Mouse (Mus musculus) hindbrain, embryonic 13.5 days (tissue): Measurements from ENCODE around the gene Acr. TPM values are rescaled to one million over a fixed set of nuclear protein-coding genes. Genes with fewer than 3 reads are reported as not detected.

Experiments
- ATAC-seq: fragments of 200-750 bp; cut with Nextera tagmentation; 2 replicates; pipeline ENCODE4 v1.8.0; 2017; ENCODE audit warnings: moderate TSS enrichment; ENCODE audit not compliant: low FRiP score
- H3K27ac ChIP-seq: fragments of 300-500 bp; sonication (generic); 2 replicates; pipeline ENCODE4 v1.5.1; 2015; ENCODE audit warnings: inconsistent platforms, mild to moderate bottlenecking, moderate library complexity
- H3K27me3 ChIP-seq: fragments of 300-500 bp; sonication (generic); 2 replicates; pipeline ENCODE4 v1.6.1; 2015; ENCODE audit warnings: mild to moderate bottlenecking, inconsistent platforms
- H3K36me3 ChIP-seq: fragments of 300-500 bp; sonication (generic); 2 replicates; pipeline ENCODE4 v1.6.1; 2015; ENCODE audit warnings: mild to moderate bottlenecking, inconsistent platforms
- H3K4me1 ChIP-seq: fragments of 300-500 bp; sonication (generic); replicated peaks from 2 replicates; pipeline ENCODE4 v1.6.1; 2015; ENCODE audit warnings: inconsistent platforms
- H3K4me2 ChIP-seq: fragments of 300-500 bp; sonication (generic); 2 replicates; pipeline ENCODE4 v1.6.1; 2015; ENCODE audit warnings: inconsistent platforms, mild to moderate bottlenecking, moderate library complexity
- H3K4me3 ChIP-seq: fragments of 300-500 bp; sonication (generic); 2 replicates; pipeline ENCODE4 v1.5.1; 2015; ENCODE audit warnings: mild to moderate bottlenecking, inconsistent platforms
- H3K9ac ChIP-seq: fragments of 300-500 bp; sonication (generic); 2 replicates; pipeline ENCODE4 v1.6.1; 2015; ENCODE audit warnings: mild to moderate bottlenecking, inconsistent platforms
- H3K9me3 ChIP-seq: fragments of 300-500 bp; sonication (generic); 2 replicates; pipeline ENCODE4 v1.6.1; 2016; ENCODE audit warnings: inconsistent platforms
- WGBS: fragments of 180-500 bp; shearing (Covaris S2); methylation state at CpG from one replicate; pipeline ENCODE4 v1.1.7; 2015; 5-methylcytosine and 5-hydroxymethylcytosine counted together
- polyA plus RNA-seq: library from polyadenylated mRNA; unstranded; fragments of >200 nt; fragmentation: Nextera tagmentation; extraction: Ambion mirVana; gene quantifications from 2 replicates; pipeline ENCODE4 v1.2.1, GENCODE M21; 2015

Gene Acr
- polyA plus RNA-seq, 1 experiment from 2014 or later: 1.5 TPM

DNA sequence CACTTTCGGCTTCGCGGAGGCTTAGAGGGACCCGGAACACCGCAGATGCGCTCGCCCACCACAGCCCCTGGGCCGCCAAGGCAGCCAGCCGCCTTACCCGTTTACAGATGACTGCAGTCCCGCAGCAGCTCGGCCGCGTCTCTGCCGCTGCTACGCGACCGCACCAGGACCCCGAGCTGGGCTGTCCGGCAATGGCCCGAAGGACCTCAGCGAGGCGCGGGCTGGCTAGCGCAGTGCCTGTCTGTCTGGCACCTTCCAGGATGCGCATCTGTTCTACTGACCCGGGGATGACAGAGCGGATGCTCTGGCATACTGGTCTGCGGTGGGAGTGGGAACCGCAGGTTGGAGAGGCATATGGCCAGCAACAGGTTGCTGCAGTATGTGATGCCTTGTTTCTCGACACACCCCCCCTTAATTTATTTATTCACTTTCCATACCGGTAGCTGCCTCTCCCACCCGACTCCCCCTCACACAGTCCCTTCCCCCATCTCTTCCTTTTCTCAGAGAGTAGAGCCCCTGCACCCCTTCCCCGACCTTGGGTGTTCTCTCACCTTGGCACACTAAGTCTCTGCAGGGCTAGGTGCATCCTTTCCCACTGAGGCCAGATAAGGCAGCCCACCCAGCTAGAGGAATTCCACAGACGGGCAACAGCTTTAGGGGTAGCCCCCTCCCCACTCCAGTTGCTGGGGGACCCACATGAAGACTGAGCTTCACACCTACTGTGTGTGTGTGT lies 23.8 kb downstream of the Acr start, which contains the start of gene Rabl2:
TSS of gene Rabl2 (minus strand) at position 201 of the 733 bp plus-strand sequence.
- WGBS: under 1% methylated on average over 35 of the region's 35 CpGs
- peak; percentile 95 for ATAC-seq
- Histone ChIP-seq H3K27ac (peak within 1 kb of the TSS; percentile 83), H3K9me3 (no peaks in the 10 kb centered on the region), H3K9ac (peak within 1 kb of the TSS; percentile 81), H3K4me2 (peak within 1 kb of the TSS; percentile 79), H3K36me3 (peaks cover 16% of the 10 kb centered on the region), H3K4me1 (peaks cover 29% of the 10 kb centered on the region), H3K27me3 (no peaks in the 10 kb centered on the region), H3K4me3 (peak within 1 kb of the TSS; percentile 61)

DNA sequence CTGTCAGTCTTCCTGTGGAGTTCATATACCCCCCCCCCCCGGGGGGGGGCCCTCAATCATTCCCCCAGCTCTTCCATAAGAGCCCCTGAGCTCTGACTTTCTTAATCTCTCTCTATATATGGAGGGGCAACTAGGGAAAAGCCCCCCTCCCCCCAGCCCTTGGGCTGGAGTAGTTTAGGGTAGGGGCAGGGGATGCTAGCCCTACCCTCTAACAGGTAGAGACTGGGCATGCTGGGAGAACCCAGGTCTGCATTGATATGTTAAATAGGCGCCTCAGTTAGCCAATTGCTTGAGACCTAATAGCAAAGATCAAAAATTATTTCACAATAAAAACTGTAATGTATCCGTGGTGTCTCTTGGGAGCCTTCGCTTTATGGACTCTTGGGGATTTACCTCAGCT lies 24.4 kb downstream of the Acr start:
- Histone ChIP-seq H3K36me3 (peaks cover 10% of the 10 kb centered on the region), H3K27ac (no peak overlapping the region), H3K4me3 (peak overlapping the region; percentile 61), H3K9ac (no peak overlapping the region), H3K4me2 (peak overlapping the region; percentile 79), H3K9me3 (no peaks in the 10 kb centered on the region), H3K4me1 (peaks cover 29% of the 10 kb centered on the region), H3K27me3 (no peaks in the 10 kb centered on the region)
- peak; percentile 37 for ATAC-seq
- WGBS: 41% methylated on average over 4 of the region's 4 CpGs

DNA sequence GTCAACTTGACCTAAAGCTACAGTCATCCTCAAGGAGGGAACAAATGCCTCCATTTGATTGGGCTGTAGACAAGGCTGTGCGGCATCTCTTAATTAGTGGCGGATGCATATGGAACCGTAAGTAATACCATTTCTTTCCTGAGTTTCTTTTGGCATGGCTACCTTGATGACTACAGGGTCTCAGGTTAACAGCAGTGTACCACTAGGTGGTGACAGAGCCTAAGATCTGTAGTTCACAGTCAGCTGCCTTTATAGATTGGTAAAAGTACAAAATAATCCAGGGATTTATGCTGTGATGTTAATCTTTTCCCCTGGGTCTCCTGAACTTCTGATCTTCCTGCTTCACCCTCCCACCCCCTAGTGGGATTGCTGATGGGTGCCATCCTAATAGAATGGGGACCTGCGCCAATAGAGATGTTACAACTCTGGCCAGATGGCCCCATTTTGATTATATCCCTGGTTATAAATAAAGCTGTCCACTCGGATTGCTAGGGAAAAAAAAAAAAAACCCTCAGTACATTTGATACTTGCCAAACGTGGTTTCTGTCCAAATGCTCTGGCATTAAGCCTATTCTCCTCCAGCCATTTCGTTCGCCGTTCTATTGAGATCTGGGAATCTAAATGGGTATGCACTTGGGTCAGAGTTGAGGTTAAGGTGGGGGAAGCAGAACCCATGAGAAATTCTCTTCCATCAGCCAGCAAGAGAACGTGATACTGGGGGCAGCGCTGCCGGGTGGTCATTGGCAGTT lies 37.9 kb downstream of the Acr start:
- 81% methylated on average over 12 of the region's 12 CpGs for WGBS
- no peak for ATAC-seq

DNA sequence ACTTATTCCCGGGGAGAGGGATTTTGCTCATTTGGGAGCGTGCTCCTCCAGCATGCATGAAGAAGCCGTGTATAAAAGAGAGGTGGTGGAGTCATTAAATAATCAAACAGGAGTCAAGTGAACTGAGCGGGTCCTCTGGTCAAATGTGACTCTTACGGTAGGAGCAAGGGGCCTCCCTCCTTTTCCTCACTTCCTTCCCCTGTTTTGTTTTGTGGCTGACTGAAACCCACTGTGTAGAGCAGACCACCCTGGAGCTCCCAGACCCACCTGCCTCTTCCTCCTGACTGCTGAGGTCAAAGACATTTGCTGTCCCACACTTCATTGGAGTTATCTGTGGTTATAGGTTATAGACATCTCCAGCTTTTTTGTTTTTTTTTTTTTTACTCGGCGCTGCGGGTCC lies 39.4 kb downstream of the Acr start:
- ATAC-seq: no peak
- no peak overlapping the region for H3K27ac ChIP-seq
- no peaks in the 10 kb centered on the region for H3K9me3 ChIP-seq
- H3K9ac ChIP-seq: no peak overlapping the region
- 88% methylated on average over 8 of the region's 8 CpGs for WGBS
- H3K4me2 ChIP-seq: no peak overlapping the region
- H3K4me1 ChIP-seq: no peaks in the 10 kb centered on the region
- no peaks in the 10 kb centered on the region for H3K27me3 ChIP-seq
- no peaks in the 10 kb centered on the region for H3K36me3 ChIP-seq
- no peak overlapping the region for H3K4me3 ChIP-seq

More for the DNA sequence above, 37.9 kb downstream of the Acr start:
- Histone ChIP-seq H3K27me3 (no peaks in the 10 kb centered on the region), H3K27ac (no peak overlapping the region), H3K9me3 (no peaks in the 10 kb centered on the region), H3K4me2 (no peak overlapping the region), H3K4me1 (no peaks in the 10 kb centered on the region), H3K4me3 (no peak overlapping the region), H3K9ac (no peak overlapping the region), H3K36me3 (no peaks in the 10 kb centered on the region)

DNA sequence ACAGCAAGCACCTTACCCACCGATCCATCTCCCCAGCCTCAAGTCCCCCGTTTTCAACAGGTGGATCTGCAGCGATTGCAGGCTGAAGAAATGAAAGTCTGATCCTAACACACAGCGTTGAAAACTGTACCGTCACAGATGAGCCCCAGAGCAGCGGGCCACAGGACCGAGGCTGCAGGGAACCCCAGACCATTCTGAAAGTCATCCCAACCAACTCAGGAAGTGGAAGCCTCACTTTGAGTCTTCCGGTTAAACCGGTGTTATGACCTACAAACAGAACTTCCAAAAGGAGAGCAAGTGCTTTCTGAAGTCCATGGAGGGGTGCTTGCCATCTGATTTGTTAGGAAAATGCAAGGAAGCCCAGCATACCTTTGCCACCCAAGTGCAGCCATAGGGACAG lies 39.8 kb downstream of the Acr start:
- ATAC-seq: no peak
- 84% methylated on average over 9 of the region's 9 CpGs for WGBS
- no peak overlapping the region for H3K4me3 ChIP-seq

DNA sequence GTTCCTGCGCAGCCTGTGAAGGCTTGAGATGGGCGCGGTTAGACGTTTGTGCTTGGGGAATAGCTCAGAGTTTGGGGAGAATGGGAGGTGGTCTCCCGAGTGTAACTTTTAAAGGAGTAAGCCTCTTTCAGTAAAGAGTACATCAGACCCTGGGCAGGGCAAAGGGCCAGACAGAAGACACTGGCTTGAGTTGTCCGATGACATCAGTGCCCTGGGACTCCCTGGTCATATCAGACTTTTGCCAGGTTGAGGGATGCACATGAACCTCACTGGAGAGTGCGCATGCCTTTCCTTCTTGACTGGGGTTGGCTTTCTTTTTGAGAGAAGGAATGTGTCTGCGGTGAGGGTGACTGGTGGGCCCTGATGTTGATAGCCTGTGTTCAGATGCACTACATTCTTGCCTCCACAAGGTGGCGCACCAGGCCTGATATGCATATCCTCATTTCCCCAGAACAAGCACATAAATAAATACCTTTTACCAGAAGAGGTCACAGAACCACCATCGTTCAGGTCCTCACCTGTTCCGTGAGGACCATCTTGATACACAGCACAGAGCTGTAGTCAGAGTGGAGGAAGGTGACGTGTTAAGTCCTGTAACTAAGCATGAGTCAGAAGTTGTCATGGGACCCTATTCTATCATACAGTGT lies 54.3 kb downstream of the Acr start:
- no peaks in the 10 kb centered on the region for H3K36me3 ChIP-seq
- no peak overlapping the region for H3K27ac ChIP-seq
- no peak overlapping the region for H3K4me2 ChIP-seq
- 77% methylated on average over 12 of the region's 12 CpGs for WGBS
- no peak overlapping the region for H3K4me3 ChIP-seq
- H3K4me1 ChIP-seq: no peaks in the 10 kb centered on the region
- H3K9ac ChIP-seq: no peak overlapping the region
- peak; percentile 43; the same call in 1 of the 2 replicates for ATAC-seq
- no peaks in the 10 kb centered on the region for H3K27me3 ChIP-seq
- no peaks in the 10 kb centered on the region for H3K9me3 ChIP-seq

More for the DNA sequence above, 39.8 kb downstream of the Acr start:
- Histone ChIP-seq H3K9ac (no peak overlapping the region), H3K4me2 (no peak overlapping the region), H3K4me1 (no peaks in the 10 kb centered on the region), H3K27me3 (no peaks in the 10 kb centered on the region), H3K27ac (no peak overlapping the region), H3K9me3 (no peaks in the 10 kb centered on the region), H3K36me3 (no peaks in the 10 kb centered on the region)

DNA sequence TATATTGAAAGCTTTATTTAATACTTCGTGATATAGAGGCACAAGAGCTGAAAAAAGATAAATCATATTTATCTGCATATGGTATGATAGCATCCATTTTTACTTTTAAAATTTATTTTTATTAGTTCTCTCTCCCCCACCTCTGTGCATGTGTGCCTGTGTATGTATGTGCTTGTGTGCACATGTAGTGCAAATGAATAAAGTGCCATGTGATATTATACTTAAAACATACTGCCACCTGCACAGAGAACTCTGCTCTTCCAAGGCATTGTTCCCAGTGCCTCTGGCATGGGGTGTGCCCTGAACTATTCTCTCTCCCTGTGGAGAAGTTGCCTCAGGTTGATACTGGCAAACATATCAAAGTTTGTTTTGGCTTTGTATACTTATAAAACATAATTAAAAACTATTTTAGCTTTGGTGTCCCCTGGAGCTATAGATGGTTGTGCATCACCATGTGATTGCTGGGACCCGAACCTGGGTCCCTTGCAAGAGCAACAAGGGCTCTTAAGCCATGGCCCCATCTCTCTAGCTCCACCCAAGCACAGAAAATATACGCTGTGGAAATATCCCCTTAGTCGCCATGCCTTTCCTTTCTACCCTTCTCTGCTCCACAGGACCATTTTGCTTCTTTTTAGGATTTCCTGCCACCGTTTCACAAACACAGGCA lies 55.0 kb downstream of the Acr start:
- WGBS: 72% methylated on average over 5 of the region's 5 CpGs
- H3K4me3 ChIP-seq: no peak overlapping the region
- no peak overlapping the region for H3K4me2 ChIP-seq
- no peaks in the 10 kb centered on the region for H3K27me3 ChIP-seq
- peak; percentile 39; the same call in 1 of the 2 replicates for ATAC-seq
- no peaks in the 10 kb centered on the region for H3K9me3 ChIP-seq
- no peak overlapping the region for H3K27ac ChIP-seq
- no peak overlapping the region for H3K9ac ChIP-seq
- no peaks in the 10 kb centered on the region for H3K4me1 ChIP-seq
- no peaks in the 10 kb centered on the region for H3K36me3 ChIP-seq

DNA sequence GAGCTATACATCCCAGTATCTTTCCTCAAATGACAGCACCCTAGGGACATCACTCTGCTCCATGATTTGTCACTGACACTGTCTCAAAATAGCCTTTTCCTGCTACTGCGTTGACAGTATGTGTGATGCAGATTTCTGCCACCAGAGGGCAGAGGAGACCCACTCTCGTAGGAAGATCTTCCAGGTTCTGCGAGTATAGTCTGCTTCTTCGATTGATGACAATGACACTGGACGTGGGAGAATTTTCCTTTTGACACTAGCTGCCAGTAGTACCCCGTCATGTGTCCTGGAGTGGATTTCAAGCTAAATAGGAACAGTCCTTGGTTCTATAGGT lies 55.5 kb downstream of the Acr start:
- ATAC-seq: peak; percentile 49

More for the DNA sequence above, 55.5 kb downstream of the Acr start:
- Histone ChIP-seq H3K4me3 (no peak overlapping the region), H3K27ac (no peak overlapping the region), H3K4me1 (no peaks in the 10 kb centered on the region), H3K9ac (no peak overlapping the region), H3K36me3 (no peaks in the 10 kb centered on the region), H3K4me2 (no peak overlapping the region), H3K9me3 (no peaks in the 10 kb centered on the region), H3K27me3 (no peaks in the 10 kb centered on the region)
- 10% methylated on average over 6 of the region's 6 CpGs for WGBS

Other genes with a start within 250 kb of the Acr start
- gene Adm2, start 245.6 kb upstream of the Acr start, polyA plus RNA-seq: not detected in 2 replicates
- gene Miox, start 233.9 kb upstream of the Acr start, polyA plus RNA-seq: not detected in 2 replicates
- 32.2 and 32.6 TPM in 2 replicates for gene Lmf2, start 212.7 kb upstream of the Acr start, polyA plus RNA-seq
- gene Ncaph2, start 212.6 kb upstream of the Acr start, polyA plus RNA-seq: 104 TPM in 2 replicates
- 10.9 and 11.3 TPM in 2 replicates for gene Sco2, start 194.5 kb upstream of the Acr start, polyA plus RNA-seq
- gene Tymp, start 191.3 kb upstream of the Acr start, polyA plus RNA-seq: 2.2 and 2.4 TPM in 2 replicates
- 2.4 and 3.4 TPM in 2 replicates for gene Odf3b, start 189.0 kb upstream of the Acr start, polyA plus RNA-seq
- gene Klhdc7b, start 183.4 kb upstream of the Acr start, polyA plus RNA-seq: 0.05 TPM in 1 of 2 replicates, not detected in the other
- not detected in 2 replicates for gene Syce3, start 157.8 kb upstream of the Acr start, polyA plus RNA-seq
- gene Cpt1b, start 142.5 kb upstream of the Acr start, polyA plus RNA-seq: 0.99 and 1.3 TPM in 2 replicates
- gene C730034F03Rik, start 138.7 kb upstream of the Acr start, polyA plus RNA-seq: 5.4 and 8.2 TPM in 2 replicates
- gene Gm44502, start 138.6 kb upstream of the Acr start, polyA plus RNA-seq: not detected in 2 replicates
- 92.7 and 98.4 TPM in 2 replicates for gene Chkb, start 138.4 kb upstream of the Acr start, polyA plus RNA-seq
- 74.0 and 80.1 TPM in 2 replicates for gene Mapk8ip2, start 114.4 kb upstream of the Acr start, polyA plus RNA-seq
- gene Arsa, start 90.9 kb upstream of the Acr start, polyA plus RNA-seq: 19.7 and 21.2 TPM in 2 replicates
- 11.0 and 12.1 TPM in 2 replicates for gene Shank3, start 68.7 kb upstream of the Acr start, polyA plus RNA-seq
- 72.5 and 73.7 TPM in 2 replicates for gene Rabl2, start 23.6 kb downstream of the Acr start, polyA plus RNA-seq